Mouse (Mus musculus) mature B cell (primary cell): ENCODE results near the gene Kcng3.

Experiments
- in situ Hi-C: fragments of 300-500 bp; cut with MboI; formaldehyde crosslinking; loops from 2 replicates; pipeline ENCODE4 v1.14.3; 2019

The Kcng3 gene

DNA sequence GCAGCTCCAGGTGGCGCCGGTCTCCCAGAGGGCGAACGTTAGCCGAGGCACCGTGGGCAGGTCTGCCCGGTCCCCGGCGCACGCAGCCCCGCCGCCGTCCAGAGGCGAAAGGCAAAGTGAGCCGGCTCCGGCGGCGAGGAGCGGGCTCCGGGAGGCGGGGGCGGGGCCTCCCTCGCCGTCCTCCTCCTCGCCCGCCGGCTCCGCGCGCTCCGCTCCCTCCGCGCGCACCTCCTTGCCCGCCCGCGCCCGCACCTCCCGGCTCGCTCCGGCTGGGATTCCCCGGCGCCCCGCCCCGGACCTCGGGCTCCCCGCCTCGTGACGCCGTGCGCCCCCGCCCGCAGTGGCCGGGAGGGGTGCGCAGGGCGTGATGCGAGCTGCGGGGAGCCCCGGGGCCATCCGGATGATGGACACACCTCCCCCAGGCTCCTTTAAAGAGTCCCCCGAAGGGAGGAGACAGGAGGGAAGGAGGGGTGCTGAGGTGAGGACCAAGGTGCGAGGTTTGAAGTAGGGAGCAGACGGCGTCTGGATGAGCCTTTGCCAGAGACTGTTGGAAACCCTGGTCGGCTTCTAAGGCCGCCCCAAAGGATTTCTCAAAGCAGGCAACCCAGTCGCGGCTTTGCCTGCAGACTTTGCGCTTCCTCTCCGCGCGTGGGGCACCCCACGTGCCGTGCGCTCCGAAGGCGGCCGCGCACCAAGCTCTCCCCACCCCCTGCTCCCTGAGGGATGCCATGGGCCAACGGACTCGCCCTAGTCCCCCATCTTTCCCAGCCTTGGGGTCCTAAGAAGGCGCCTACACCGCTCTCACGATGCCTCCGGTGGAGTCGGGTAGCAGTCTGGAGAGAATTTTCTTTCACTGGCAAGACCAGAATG is at the start of gene Kcng3:
TSS of gene Kcng3 (minus strand) at position 113 of the 870 bp plus-strand sequence.
- in situ Hi-C loops: loop anchor here (10.0 kb wide), 1 partner anchor 223 kb away; no protein-coding TSS in a partner anchor

DNA sequence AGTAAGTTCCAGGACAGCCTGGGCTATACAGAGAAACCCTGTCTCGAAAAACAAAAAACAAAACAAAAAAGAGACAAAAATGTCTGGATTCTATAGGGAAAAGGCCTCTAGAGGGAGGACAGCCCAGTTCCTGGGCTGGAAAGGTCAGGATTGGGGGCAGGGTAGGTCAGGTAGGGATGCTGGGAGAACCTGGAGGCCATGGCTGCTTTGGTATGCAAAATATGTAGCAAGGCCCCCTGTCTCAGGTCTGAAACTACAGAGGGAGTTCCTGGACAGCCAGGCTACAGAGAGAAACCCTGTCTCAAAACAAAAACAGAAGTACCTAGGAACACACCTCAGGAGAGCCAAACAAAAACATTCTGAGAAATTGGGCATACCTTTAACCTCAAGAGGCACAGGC is 45.7 kb upstream of the Kcng3 start:
- in situ Hi-C loops: no loop called here

DNA sequence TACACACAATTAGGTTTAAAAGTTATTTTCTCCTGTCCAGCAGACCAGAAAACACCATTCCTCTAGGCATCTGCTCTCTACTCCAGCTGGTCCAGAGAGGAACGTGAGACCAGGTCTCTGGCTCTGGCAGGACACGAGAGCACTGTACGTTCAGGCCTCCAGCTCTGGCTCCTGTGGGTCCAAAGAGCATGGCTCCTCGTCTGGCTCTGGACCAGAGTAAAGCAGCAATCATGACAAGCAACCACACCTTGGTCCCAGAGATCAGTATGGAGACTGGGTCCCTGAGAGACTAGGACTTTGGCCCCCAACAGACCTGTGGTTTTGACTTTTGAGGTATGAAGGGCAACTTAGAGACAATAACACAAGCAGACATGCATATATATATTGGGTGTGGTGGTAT is 41.0 kb upstream of the Kcng3 start:
- in situ Hi-C loops: no loop called here

DNA sequence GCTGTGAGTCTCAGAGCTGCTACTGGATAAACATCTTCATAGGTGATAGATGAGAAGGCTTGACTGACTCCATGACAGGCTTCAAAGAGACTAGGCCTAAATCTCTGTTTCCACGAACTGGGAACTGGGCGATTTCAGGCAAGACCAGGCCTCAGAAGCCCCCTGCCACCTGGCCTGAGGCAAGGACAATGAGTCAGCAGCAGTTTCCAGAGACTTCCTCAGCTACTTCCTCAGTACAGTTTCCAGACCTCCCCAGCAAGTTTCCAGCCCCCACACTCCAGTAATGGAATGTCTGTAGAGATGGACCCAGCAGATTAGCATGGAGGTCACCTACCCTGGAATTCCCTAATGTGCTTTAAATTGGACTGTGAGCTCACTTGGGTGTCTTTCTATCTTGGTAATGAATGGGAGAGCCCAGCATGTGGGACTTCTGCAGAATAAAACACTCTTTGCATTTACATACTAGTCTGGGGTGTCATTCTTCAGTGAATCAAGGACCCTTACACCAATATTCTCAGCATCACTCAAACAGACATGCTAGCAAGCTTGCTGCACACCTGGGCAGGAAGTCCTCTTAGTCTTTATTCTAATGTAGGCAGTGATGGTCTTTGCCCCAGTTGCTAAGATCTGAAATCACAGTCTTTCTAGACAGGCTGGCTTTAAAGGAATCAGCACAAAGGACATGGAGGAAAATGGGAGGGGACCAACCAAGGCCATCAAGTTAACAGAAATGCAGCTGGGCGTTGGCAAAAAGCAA is 36.4 kb upstream of the Kcng3 start:
- in situ Hi-C loops: no loop called here

DNA sequence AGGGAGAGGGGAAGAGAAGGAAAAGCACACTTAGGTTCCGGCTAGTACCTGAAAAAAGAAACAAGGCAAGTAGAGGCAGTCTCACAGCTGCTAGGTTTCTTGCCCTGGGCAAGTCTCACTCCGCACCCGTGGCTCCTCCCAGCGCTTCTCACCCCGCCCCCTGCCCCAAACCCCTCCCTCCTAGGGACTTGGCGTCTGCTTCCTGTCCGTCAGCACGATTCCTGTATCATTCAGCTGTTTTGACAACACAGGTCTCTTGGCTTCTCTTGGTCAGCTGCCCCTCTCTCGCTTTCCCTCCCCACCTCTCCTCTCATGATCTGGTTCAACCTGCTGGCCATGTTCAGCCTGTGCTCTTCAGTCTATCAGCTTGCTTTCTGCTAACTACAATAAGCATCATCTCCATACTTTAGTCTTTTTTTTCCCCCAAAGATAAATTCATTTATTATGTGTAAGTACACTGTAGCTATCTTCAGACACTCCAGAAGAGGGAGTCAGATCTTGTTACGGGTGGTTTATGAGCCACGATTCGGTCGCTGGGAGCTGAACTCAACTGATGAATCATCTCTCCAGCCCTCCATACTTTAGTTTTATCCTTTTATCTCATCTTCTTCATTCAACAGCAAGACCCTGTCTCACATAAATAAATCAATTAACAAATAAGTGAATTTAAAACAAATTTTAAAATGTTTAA is 35.0 kb upstream of the Kcng3 start:
- in situ Hi-C loops: no loop called here

DNA sequence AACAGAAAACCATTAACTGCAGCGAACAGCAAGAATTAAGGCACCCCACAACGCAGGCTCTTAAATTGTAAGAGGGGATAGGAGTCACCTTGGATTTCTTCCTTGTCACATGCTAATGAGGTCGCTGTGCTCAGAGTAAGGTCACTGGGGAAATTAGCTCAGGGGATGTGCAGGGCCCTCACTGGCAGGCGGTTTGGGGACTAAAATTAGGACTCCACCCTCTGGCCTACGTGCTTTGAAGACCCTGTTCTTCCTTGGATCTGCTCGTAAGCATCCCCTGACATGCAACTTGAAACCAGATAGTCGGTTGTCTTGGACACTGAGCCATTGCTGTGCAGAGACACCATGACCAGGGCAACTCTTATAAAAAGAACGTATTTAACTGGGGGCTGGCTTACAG is 33.1 kb upstream of the Kcng3 start:
- in situ Hi-C loops: no loop called here

DNA sequence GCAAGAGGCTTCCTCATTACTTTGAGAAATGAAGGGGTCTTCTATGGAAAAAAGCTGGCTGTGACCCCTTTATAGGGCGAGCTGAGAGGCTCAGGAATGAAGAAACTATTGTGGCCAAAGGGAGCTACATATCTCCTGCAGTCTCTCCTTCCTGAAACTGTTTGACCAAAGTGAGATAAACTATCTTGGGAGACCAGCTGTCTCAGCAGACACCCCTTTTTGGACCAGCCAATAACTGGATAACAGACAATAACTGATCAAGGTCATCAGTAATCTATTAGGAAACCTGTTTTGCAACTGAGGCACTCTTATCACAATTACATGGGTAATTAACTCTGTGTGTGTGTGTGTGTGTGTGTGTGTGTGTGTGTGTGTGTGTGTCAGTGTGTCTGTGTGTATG is 27.2 kb upstream of the Kcng3 start:
- in situ Hi-C loops: no loop called here

DNA sequence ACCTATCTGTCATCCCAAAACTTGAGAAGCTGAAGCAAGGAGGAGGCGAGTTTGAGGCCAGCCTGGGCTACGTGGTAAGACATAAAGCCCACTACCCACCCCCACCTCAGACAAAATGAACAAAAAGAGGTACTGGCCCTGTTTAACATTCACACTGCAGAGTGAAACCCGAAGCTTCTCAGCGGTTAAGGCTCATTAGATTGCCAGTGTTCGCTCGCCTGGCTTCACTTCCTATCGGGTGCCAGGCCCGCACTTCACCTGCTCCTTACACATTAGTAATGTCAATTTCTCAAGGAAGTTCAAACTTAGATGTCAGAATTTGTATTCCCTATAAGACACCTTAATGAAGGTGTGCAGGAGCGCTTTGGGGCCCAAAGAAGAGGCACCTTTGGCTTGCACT is 25.7 kb upstream of the Kcng3 start:
- in situ Hi-C loops: no loop called here

DNA sequence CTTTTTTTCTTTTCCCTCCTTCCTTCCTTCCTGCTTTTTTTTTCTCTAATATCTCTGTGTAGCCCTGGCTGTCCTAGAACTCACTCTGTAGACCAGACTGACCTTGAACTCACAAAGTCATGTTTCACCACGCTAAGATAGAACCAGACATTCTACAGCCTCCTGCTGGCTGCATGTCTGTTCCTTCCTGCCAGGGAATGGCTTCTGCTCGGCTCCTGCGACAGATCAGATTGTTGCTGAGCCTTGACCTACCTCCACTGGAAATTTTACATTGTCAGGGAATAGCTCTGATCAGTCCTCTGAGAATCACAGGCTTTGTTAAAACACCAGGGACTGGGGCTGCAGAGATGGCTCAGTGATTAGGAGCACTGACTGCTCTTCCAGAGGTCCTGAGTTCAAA is 24.0 kb upstream of the Kcng3 start:
- in situ Hi-C loops: no loop called here

DNA sequence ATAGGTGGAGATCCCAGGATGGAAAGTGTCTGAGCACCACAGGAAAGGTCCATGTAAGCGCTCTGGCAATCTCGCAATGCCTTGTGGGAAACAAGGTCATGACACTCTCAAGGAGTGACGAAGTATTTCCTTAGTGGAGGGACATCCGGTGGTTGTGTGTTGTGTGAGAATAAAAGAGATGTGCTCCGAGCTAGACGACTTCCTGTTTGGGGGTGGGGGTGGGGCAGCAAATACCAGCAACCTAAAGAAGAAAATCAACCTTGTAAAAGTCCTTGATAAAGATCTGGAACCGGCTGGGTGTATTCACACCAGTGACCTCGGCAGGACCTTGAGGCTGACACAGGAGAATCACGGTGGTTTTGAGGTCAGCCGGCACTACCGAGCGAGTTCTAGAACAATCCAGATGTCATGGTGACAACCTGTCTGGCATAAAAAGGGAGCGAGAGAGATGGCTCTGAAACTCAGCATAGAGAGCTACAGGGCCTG is 23.0 kb upstream of the Kcng3 start:
- in situ Hi-C loops: no loop called here

DNA sequence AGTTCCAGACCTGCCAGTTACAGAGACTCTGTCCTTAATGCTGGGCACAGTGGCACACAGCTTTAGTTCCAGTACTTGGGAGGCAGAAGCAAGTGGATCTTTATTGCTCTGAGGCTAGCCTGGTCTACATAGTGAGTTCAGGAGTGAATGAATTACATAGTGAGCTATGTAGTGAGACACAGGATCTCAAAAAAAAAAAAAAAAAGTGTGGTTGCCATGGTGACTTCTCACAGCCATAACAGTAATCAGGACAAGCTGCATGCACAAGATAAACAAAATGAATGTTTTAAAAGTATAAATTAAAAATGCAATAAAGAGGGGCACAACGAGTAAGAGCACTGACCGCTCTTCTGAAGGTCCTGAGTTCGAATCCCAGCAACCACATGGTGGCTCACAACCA is 21.9 kb upstream of the Kcng3 start:
- in situ Hi-C loops: no loop called here

DNA sequence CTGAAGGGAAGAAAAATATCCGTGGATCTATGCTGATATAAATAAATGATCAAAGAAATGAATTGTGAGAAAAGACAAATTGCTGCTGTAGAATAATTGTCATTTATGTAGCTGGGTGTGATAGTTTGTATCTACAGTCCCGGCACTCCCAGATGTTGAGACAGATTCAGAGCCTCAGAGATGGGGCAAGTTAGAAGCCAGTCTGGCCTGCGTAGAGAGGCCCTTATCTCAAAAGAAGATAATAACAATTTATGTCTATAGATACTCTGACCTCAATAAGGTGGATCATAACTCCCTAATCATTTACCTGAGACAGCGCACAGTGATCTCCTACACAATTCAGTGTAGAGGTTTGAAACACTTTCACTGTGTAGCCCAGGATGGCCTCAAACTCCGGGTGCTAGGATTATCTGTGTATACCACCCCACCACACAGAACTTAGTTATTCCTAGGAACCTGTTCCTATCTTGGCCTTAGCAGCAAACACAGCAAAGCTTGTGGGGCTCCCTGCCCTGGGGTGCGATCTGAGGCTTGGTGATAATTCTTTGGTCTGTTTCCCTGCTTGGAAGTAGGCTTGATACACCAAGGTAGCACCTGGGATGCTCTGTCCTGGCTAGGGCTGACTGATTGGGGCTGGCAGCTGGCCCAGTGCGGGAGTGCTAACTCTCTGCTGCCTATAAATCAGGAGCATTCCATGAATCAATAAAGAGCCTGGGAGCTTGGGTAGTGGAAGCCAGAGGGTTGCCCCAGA is 19.4 kb upstream of the Kcng3 start:
- in situ Hi-C loops: no loop called here

DNA sequence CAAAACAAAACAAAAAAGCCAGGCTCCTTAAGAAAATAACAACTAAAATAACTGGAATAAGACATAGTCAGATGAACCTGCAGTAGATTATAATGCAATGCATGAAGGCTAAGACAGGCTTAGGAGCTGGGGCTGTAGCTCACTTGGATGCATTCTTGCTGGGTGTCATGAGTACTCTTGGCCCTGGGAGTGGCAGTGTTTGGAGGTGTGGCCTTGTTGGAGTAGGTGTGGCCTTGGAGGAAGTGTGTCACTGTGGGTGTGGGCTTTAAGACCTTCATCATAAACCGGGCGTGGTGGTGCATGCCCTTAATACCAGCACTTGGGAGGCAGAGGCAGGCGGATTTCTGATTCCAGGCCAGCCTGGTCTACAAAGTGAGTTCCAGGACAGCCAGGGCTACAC is 18.3 kb upstream of the Kcng3 start:
- in situ Hi-C loops: no loop called here

DNA sequence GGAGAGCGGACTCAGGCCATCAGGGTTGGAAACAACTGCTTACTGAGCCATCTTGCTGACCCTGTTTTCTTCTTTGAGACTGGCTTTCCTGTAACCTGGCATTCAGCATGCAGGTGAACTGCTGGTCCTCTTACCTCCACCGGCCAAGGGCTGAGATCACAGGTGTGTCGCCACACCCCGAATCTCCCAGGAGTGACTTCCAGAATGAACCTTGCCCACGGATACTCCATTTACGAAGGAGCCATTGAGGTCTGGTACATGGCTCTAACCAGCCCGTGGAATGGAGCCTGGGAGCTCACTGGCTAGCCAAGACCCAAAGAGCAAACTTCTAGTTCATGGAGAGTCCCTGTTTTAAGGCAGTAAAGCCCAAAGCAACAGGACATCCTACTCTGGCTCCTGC is 15.7 kb upstream of the Kcng3 start:
- in situ Hi-C loops: no loop called here

DNA sequence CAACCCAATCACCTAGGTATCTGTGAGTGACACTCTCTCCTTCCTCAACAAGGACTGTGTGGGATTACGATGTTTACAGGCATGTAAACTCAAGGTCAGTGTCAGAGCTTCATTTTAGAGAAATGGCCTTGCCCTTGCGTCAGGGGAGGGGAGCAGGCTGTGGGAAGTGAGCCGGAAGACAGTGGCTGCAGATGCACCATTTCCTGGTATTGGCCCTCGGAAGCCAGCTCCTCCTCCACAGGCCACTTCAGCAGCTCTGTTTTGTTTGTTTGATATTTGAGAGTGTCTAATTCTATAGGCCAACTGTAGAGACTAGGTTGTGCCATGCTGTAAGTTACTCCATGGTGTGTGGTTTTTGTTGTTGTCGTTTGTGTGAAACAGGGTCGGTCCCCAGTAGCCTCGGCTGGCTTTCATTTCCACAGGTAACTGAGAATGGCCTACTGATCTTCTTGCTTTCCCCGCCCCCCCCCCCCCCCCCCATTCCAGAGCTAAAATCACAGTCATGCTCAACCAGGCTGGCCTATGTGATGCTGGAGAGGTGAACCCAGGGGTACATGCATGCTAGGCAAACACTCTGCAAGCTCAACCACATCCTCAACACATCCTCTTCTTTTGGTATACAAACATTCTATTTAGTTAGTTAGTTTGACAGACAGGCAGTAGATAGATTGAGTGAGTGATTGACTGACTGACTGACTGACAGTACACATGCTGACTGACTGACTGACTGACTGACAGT is 14.9 kb upstream of the Kcng3 start:
- in situ Hi-C loops: no loop called here

DNA sequence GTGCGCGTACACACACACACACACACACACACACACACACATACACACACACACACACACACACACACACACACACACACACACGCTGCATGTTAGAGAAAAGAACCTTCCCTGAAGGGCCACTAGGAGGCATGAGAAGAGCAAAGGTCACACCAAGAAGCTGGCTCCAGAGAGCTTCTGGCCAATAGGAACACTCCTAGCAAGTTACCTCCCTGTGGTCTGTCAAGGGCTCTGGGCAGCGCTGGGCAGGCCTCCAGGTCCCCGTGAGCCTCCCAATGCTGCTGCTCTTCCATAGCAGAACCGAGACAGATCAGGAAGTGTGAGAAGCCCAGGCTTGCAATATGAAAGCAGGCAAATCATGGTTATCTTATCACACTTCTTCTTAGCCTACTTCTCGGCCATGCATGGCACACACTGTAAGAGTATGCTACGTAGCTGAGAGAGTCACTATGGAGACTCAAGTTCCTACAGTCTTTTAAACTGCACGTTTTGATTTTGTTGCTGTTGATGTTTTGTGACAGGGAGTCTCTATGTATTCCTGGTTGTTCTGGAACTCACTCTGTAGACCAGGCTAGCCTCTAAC is 13.6 kb upstream of the Kcng3 start:
- in situ Hi-C loops: no loop called here

DNA sequence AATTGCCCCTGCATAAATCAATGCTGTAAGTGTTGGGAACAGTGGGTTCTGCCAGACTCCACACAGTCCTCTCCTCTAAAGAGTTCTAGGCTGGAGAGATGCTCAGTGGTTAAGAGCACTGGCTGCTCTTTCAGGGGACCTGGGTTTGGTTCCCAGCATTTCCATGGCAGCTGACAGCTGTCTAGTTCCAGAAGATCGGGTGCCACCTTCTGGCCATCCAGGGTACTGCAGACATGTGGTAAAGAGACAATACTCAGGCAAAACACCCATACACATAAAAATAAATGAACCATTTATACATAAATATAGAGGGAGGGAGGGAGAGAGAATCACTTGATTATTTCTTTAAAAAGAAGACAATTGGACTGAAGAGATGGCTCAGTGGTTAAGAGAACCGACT is 5.7 kb upstream of the Kcng3 start:
- in situ Hi-C loops: loop anchor here (5.0 to 10.0 kb wide), 2 partner anchors 95 to 217 kb away; no protein-coding TSS in a partner anchor

DNA sequence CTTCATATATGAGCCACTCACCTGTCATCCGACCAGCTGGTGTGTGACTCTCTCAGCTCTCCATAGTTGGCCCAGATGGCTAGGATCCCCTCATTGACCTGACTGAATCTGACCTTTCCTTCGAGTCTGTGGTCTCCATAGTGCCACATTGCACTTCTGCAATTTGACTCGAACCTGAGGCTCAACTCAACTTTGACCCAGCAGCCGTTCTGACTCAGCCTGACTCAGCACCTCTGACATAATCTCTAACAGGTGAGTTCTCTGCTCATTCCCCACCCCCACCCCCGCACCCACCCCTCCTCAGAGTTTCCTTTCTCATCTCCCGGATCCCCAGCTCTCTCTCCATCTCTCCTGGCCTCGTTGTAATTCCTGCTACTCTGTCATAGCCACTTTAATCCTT is 4.7 kb upstream of the Kcng3 start:
- in situ Hi-C loops: loop anchor here (5.0 to 10.0 kb wide), 2 partner anchors 96 to 218 kb away; no protein-coding TSS in a partner anchor

DNA sequence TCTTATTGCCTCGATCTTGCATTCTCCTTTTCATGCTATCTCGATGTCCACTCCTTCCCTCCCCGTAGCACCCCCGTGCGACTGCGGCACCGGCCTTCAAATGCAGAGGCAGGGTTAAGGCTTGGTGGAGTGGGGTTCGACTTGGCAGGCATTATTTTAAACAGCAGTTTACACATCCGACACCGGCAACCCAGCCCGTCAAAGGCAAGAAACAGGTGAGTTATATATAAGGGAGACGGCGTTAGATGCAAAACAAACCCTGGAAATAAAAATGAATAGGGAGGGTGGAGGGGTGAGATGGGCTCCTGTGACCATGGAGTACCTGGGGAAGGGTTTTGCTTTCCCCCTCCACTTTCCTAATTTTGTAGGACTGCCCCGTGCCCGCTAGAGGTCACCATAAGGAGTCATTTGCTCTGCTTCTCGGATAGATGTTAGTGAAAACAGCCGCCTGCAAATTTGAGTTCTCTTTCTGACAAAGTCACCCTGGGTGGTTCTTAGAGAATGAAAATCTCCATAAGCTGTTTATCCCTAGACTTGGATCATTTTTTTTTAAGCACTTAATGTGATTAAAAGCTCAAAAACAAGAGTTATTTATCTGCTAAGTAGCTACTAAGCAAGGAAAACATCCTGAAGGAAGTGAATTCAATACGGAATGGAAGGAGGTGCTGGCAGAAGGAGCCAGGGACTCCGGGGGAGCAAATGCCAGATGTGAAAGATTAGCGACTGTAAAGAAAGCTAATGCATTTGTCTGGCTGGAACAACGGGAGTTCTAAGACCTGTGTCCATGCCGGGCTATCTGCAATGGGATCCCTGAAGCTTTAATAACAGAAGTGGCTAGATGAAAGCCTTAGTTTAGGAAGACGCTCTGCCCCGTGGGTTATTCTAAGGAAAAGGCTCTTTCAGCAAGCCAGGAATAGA is 1.2 kb upstream of the Kcng3 start:
- in situ Hi-C loops: loop anchor here (10.0 kb wide), 1 partner anchor 222 kb away; no protein-coding TSS in a partner anchor
